Mouse (Mus musculus) neural tube, embryonic 15.5 days (tissue): ENCODE measurements around the gene Kazn. TPM values are rescaled to one million over a fixed set of nuclear protein-coding genes. Genes with fewer than 3 reads are reported as not detected.
A peak's percentile ranks its signal among the peaks of the same experiment; 100 is the strongest.

Experiments used
- ATAC-seq: fragments of 200-750 bp; cut with Nextera tagmentation; 2 replicates; pipeline ENCODE4 v1.8.0; 2017; ENCODE audit warnings: mild to moderate bottlenecking, moderate TSS enrichment, moderate library complexity; ENCODE audit not compliant: low FRiP score
- H3K27ac ChIP-seq: fragments of 300-500 bp; sonication (generic); replicated peaks from 2 replicates; pipeline ENCODE4 v1.5.1; 2015; ENCODE audit warnings: mild to moderate bottlenecking, inconsistent platforms
- H3K27me3 ChIP-seq: fragments of 300-500 bp; sonication (generic); replicated peaks from 2 replicates; pipeline ENCODE4 v1.6.1; 2015; ENCODE audit warnings: inconsistent platforms
- H3K36me3 ChIP-seq: fragments of 300-500 bp; sonication (generic); 2 replicates; pipeline ENCODE4 v1.6.1; 2015; ENCODE audit warnings: inconsistent platforms
- H3K4me1 ChIP-seq: fragments of 300-500 bp; sonication (generic); 2 replicates; pipeline ENCODE4 v1.6.1; 2015; ENCODE audit warnings: inconsistent platforms
- H3K4me2 ChIP-seq: fragments of 300-500 bp; sonication (generic); 2 replicates; pipeline ENCODE4 v1.6.1; 2015; ENCODE audit warnings: inconsistent platforms, mild to moderate bottlenecking, moderate library complexity
- H3K4me3 ChIP-seq: fragments of 300-500 bp; sonication (generic); replicated peaks from 2 replicates; pipeline ENCODE4 v1.5.1; 2015; ENCODE audit warnings: mild to moderate bottlenecking, inconsistent platforms
- H3K9ac ChIP-seq: fragments of 300-500 bp; sonication (generic); replicated peaks from 2 replicates; pipeline ENCODE4 v1.6.1; 2015; ENCODE audit warnings: mild to moderate bottlenecking, inconsistent platforms
- H3K9me3 ChIP-seq: fragments of 300-500 bp; sonication (generic); replicated peaks from 2 replicates; pipeline ENCODE4 v1.6.1; 2016; ENCODE audit warnings: inconsistent platforms
- WGBS: fragments of 180-500 bp; shearing (Covaris S2); methylation state at CpG from one replicate; pipeline ENCODE4 v1.1.7; 2015; ENCODE audit warnings: mixed read lengths; 5-methylcytosine and 5-hydroxymethylcytosine counted together
- polyA plus RNA-seq: library from polyadenylated mRNA; unstranded; fragments of >200 nt; fragmentation: Nextera tagmentation; extraction: Ambion mirVana; gene quantifications from 2 replicates; pipeline ENCODE4 v1.2.1, GENCODE M21; 2015

The Kazn gene
- polyA plus RNA-seq, result 25.4 and 25.5 TPM in 2 replicates

- ATAC-seq, result peak; percentile 80
- peak within 1 kb of the TSS; percentile 95 for H3K4me2 ChIP-seq
- no peaks in the 10 kb centered on the region for H3K9me3 ChIP-seq
- 0 out of 2 replicates have a peak within 1 kb of the TSS, but pooled peaks have one; percentile 29 for H3K27ac ChIP-seq
- 4% methylated on average over 44 of the region's 46 CpGs for WGBS
- peak within 1 kb of the TSS; percentile 56 for H3K9ac ChIP-seq
- H3K27me3 ChIP-seq, result peaks cover 6% of the 10 kb centered on the region; the same call in 1 of the 2 replicates
- H3K4me3 ChIP-seq, result peak within 1 kb of the TSS; percentile 58
- peaks cover 31% of the 10 kb centered on the region for H3K4me1 ChIP-seq
- no peaks in the 10 kb centered on the region for H3K36me3 ChIP-seq
These were observed at the start of gene Kazn for GRCm38 (mm10) chr4:142239240-142240126. TSS of gene Kazn (minus strand) at chr4:142239401.

GRCm38 (mm10) chr4:142285471-142285870 lies 46.3 kb upstream of the Kazn start:
- H3K27ac ChIP-seq, result no peak overlapping the region
- H3K9me3 ChIP-seq, result no peaks in the 10 kb centered on the region
- peaks cover 3% of the 10 kb centered on the region; the same call in 1 of the 2 replicates for H3K4me1 ChIP-seq
- ATAC-seq, result no peak
- H3K36me3 ChIP-seq, result no peaks in the 10 kb centered on the region
- no peak overlapping the region for H3K4me2 ChIP-seq
- H3K4me3 ChIP-seq, result no peak overlapping the region
- no peaks in the 10 kb centered on the region for H3K27me3 ChIP-seq
- no peak overlapping the region for H3K9ac ChIP-seq
- 91% methylated on average over 2 of the region's 2 CpGs for WGBS

- Histone ChIP-seq H3K4me1 (peaks cover 3% of the 10 kb centered on the region; the same call in 1 of the 2 replicates), H3K9ac (no peak overlapping the region), H3K27ac (peak overlapping the region; percentile 11; the same call in 1 of the 2 replicates), H3K9me3 (no peaks in the 10 kb centered on the region), H3K36me3 (no peaks in the 10 kb centered on the region), H3K27me3 (no peaks in the 10 kb centered on the region), H3K4me2 (no peak overlapping the region), H3K4me3 (no peak overlapping the region)
- 70% methylated on average over 5 of the region's 5 CpGs for WGBS
- no peak for ATAC-seq
These were observed 44.7 kb upstream of the Kazn start for GRCm38 (mm10) chr4:142283867-142284266.

GRCm38 (mm10) chr4:142278197-142278575 lies 39.0 kb upstream of the Kazn start:
- H3K4me1 ChIP-seq, result peaks cover 23% of the 10 kb centered on the region
- no peaks in the 10 kb centered on the region for H3K9me3 ChIP-seq
- 0 out of 2 replicates have a peak overlapping the region, but pooled peaks have one; percentile 39 for H3K4me2 ChIP-seq
- H3K36me3 ChIP-seq, result no peaks in the 10 kb centered on the region
- WGBS, result 85% methylated on average over 6 of the region's 6 CpGs
- ATAC-seq, result no peak
- peak overlapping the region; percentile 48; the same call in 1 of the 2 replicates for H3K27ac ChIP-seq
- H3K4me3 ChIP-seq, result no peak overlapping the region
- H3K9ac ChIP-seq, result no peak overlapping the region
- H3K27me3 ChIP-seq, result no peaks in the 10 kb centered on the region

GRCm38 (mm10) chr4:142277481-142278196 lies 38.4 kb upstream of the Kazn start:
- 28% methylated on average over 20 of the region's 20 CpGs for WGBS
- peaks cover 21% of the 10 kb centered on the region for H3K4me1 ChIP-seq
- no peaks in the 10 kb centered on the region for H3K27me3 ChIP-seq
- peak overlapping the region; percentile 39 for H3K4me2 ChIP-seq
- H3K4me3 ChIP-seq, result no peak overlapping the region
- no peaks in the 10 kb centered on the region for H3K9me3 ChIP-seq
- peak overlapping the region; percentile 48 for H3K27ac ChIP-seq
- no peak overlapping the region for H3K9ac ChIP-seq
- ATAC-seq, result peak; percentile 32; the same call in 1 of the 2 replicates
- H3K36me3 ChIP-seq, result no peaks in the 10 kb centered on the region

- no peak for ATAC-seq
- WGBS, result 47% methylated on average over 2 of the region's 2 CpGs
These were observed 36.0 kb upstream of the Kazn start for GRCm38 (mm10) chr4:142275242-142275641.

GRCm38 (mm10) chr4:142274441-142275234 lies 35.4 kb upstream of the Kazn start:
- Histone ChIP-seq H3K27ac (peak overlapping the region; percentile 42; the same call in 1 of the 2 replicates), H3K9me3 (no peaks in the 10 kb centered on the region), H3K27me3 (no peaks in the 10 kb centered on the region), H3K4me2 (peak overlapping the region; percentile 17), H3K4me1 (peaks cover 21% of the 10 kb centered on the region), H3K4me3 (no peak overlapping the region), H3K9ac (no peak overlapping the region), H3K36me3 (no peaks in the 10 kb centered on the region)
- WGBS, result 51% methylated on average over 11 of the region's 11 CpGs
- ATAC-seq, result peak; percentile 22; the same call in 1 of the 2 replicates

More at GRCm38 (mm10) chr4:142275242-142275641, 36.0 kb upstream of the Kazn start:
- Histone ChIP-seq H3K27me3 (no peaks in the 10 kb centered on the region), H3K4me1 (peaks cover 21% of the 10 kb centered on the region), H3K9me3 (no peaks in the 10 kb centered on the region), H3K4me2 (peak overlapping the region; percentile 17), H3K9ac (no peak overlapping the region), H3K27ac (peak overlapping the region; percentile 42; the same call in 1 of the 2 replicates), H3K4me3 (no peak overlapping the region), H3K36me3 (no peaks in the 10 kb centered on the region)

- Histone ChIP-seq H3K4me1 (peaks cover 25% of the 10 kb centered on the region), H3K4me3 (no peak overlapping the region), H3K27ac (no peak overlapping the region), H3K9ac (no peak overlapping the region), H3K36me3 (no peaks in the 10 kb centered on the region), H3K27me3 (no peaks in the 10 kb centered on the region), H3K4me2 (no peak overlapping the region), H3K9me3 (peaks cover 4% of the 10 kb centered on the region; the same call in 1 of the 2 replicates)
- ATAC-seq, result no peak
- 72% methylated on average over 3 of the region's 3 CpGs for WGBS
These were observed 32.3 kb upstream of the Kazn start for GRCm38 (mm10) chr4:142271506-142271905.

GRCm38 (mm10) chr4:142267832-142268231 lies 28.6 kb upstream of the Kazn start:
- Histone ChIP-seq H3K27me3 (no peaks in the 10 kb centered on the region), H3K9me3 (peaks cover 4% of the 10 kb centered on the region; the same call in 1 of the 2 replicates), H3K27ac (peak overlapping the region; percentile 71), H3K9ac (no peak overlapping the region), H3K4me1 (peaks cover 21% of the 10 kb centered on the region), H3K4me3 (no peak overlapping the region), H3K36me3 (no peaks in the 10 kb centered on the region), H3K4me2 (no peak overlapping the region)
- 54% methylated on average over 4 of the region's 4 CpGs for WGBS
- peak; percentile 10; the same call in 1 of the 2 replicates for ATAC-seq

- ATAC-seq, result peak; percentile 77
- Histone ChIP-seq H3K4me3 (no peak overlapping the region), H3K27ac (peak overlapping the region; percentile 71), H3K9me3 (peaks cover 4% of the 10 kb centered on the region; the same call in 1 of the 2 replicates), H3K9ac (no peak overlapping the region), H3K27me3 (no peaks in the 10 kb centered on the region), H3K4me2 (no peak overlapping the region), H3K4me1 (peaks cover 21% of the 10 kb centered on the region), H3K36me3 (no peaks in the 10 kb centered on the region)
- WGBS, result 7% methylated on average over 4 of the region's 4 CpGs
These were observed 28.2 kb upstream of the Kazn start for GRCm38 (mm10) chr4:142267348-142267819.
